In genomic region chr1:133421061-133421460, GRCm38 (mm10) we compare ENCODE assay signal across 12 mouse cellular contexts. TPM values are rescaled to one million over a fixed set of nuclear protein-coding genes. Genes with fewer than 3 reads are reported as not detected.
A peak's percentile ranks its signal among the peaks of the same experiment; 100 is the strongest.
DNase-seq lines count a peak whose midpoint lies in the region; ATAC-seq lines count a peak whose summit lies in the region.
"Had no signal": no experiment of that assay in that cellular context is flagged by ENCODE, and none has a peak within 500 bp of the region (broad histone marks: within the 10 kb centered on the region; RNA-seq: fewer than 3 reads in every experiment).

No protein-coding gene starts in this region.

- H3K9ac ChIP-seq in kidney, embryonic 15.5 days, result no peak overlapping the region
- peak overlapping the region; percentile 41 for H3K9ac ChIP-seq in midbrain, embryonic 12.5 days (replicated peaks)
- H3K9ac ChIP-seq: liver, embryonic 14.5 days had no signal

- peak overlapping the region; percentile 92; the same call in 1 of the 2 replicates for H3K4me3 ChIP-seq in kidney, embryonic 15.5 days (replicated peaks)
- peak overlapping the region; percentile 84; the same call in 1 of the 2 replicates for H3K4me3 ChIP-seq in embryonic facial prominence, embryonic 10.5 days
- H3K4me3 ChIP-seq in midbrain, embryonic 12.5 days, result peak overlapping the region; percentile 91

- peaks cover 69% of the 10 kb centered on the region for H3K4me1 ChIP-seq in kidney, embryonic 15.5 days
- peaks cover 65% of the 10 kb centered on the region for H3K4me1 ChIP-seq in embryonic facial prominence, embryonic 10.5 days
- H3K4me1 ChIP-seq in midbrain, embryonic 12.5 days, result peaks cover 59% of the 10 kb centered on the region

- no peak for ATAC-seq in kidney, embryonic 15.5 days (replicated peaks; ENCODE audit: low FRiP score)
- no peak for ATAC-seq in midbrain, embryonic 12.5 days (ENCODE audit: low FRiP score, low read depth)

- H3K9me3 ChIP-seq in kidney, embryonic 15.5 days (replicated peaks), result no peaks in the 10 kb centered on the region
- H3K9me3 ChIP-seq in embryonic facial prominence, embryonic 10.5 days, result no peaks in the 10 kb centered on the region
- no peaks in the 10 kb centered on the region for H3K9me3 ChIP-seq in midbrain, embryonic 12.5 days

- WGBS in kidney, embryonic 15.5 days, result 41% methylated on average over 2 of the region's 2 CpGs
- 39% methylated on average over 2 of the region's 2 CpGs for WGBS in embryonic facial prominence, embryonic 10.5 days
- WGBS in midbrain, embryonic 12.5 days, result 36% methylated on average over 2 of the region's 2 CpGs

- peak; percentile 90 for DNase-seq in heart, adult 11 months
- no peak for DNase-seq in heart, postnatal 4 days
- no peak for DNase-seq in kidney, adult 11 months
- no peak for DNase-seq in embryonic facial prominence, embryonic 10.5 days (ENCODE audit: low spot score)
- no peak for DNase-seq in right cerebral cortex, postnatal 4 days
- no peak for DNase-seq in right cerebral cortex, postnatal 36 days (ENCODE audit: low spot score in 2 of 2)
- DNase-seq: B cell, adult 2 months; cerebellum, postnatal 36 days had no signal

- no peaks in the 10 kb centered on the region for H3K36me3 ChIP-seq in kidney, embryonic 15.5 days
- no peaks in the 10 kb centered on the region for H3K36me3 ChIP-seq in embryonic facial prominence, embryonic 10.5 days (replicated peaks)
- H3K36me3 ChIP-seq in midbrain, embryonic 12.5 days, result no peaks in the 10 kb centered on the region

- peak overlapping the region; percentile 94 for H3K4me2 ChIP-seq in kidney, embryonic 15.5 days
- H3K4me2 ChIP-seq in midbrain, embryonic 12.5 days (replicated peaks), result peak overlapping the region; percentile 88

- H3K27me3 ChIP-seq in kidney, embryonic 15.5 days, result no peaks in the 10 kb centered on the region
- H3K27me3 ChIP-seq in embryonic facial prominence, embryonic 10.5 days (replicated peaks; ENCODE audit: low read depth, poor library complexity, severe bottlenecking), result 0 out of 2 replicates have a peak, but pooled peaks cover 5% of the 10 kb centered on the region
- H3K27me3 ChIP-seq in midbrain, embryonic 12.5 days, result no peaks in the 10 kb centered on the region; the same call in none of the 2 replicates

- H3K27ac ChIP-seq in kidney, embryonic 15.5 days, result peak overlapping the region; percentile 23
- peak overlapping the region; percentile 26 for H3K27ac ChIP-seq in embryonic facial prominence, embryonic 10.5 days (replicated peaks)
- H3K27ac ChIP-seq in midbrain, embryonic 12.5 days (replicated peaks), result no peak overlapping the region
- H3K27ac ChIP-seq: liver, embryonic 14.5 days had no signal

RNA-seq across cellular contexts. Expression of gene Sox13, which starts 3.1 kb away (rescaled TPM):
- total RNA-seq in heart, postnatal 4 days (2021), result 10 to 100 TPM; 29.8 to 32.4 TPM
- 15.0 and 16.2 TPM in 2 replicates for polyA plus RNA-seq in kidney, embryonic 15.5 days (2015; fragmentation: Nextera tagmentation; extraction: Ambion mirVana)
- 12.1 and 18.1 TPM in 2 replicates for polyA plus RNA-seq in embryonic facial prominence, embryonic 10.5 days (2016; fragmentation: Nextera tagmentation; extraction: Ambion mirVana)
- 31.0 and 33.6 TPM in 2 replicates for polyA plus RNA-seq in midbrain, embryonic 12.5 days (2016; fragmentation: Nextera tagmentation; extraction: Ambion mirVana)
- total RNA-seq: MEL had no signal

RNA-seq across cellular contexts. Expression of gene Etnk2, which starts 57.7 kb away (rescaled TPM):
- under 1 TPM; 0.83 to 0.93 TPM for total RNA-seq in heart, postnatal 4 days (2021)
- polyA plus RNA-seq in kidney, embryonic 15.5 days (2015; fragmentation: Nextera tagmentation; extraction: Ambion mirVana), result 3.3 and 4.0 TPM in 2 replicates
- polyA plus RNA-seq in embryonic facial prominence, embryonic 10.5 days (2016; fragmentation: Nextera tagmentation; extraction: Ambion mirVana), result 2.6 and 3.3 TPM in 2 replicates
- polyA plus RNA-seq in midbrain, embryonic 12.5 days (2016; fragmentation: Nextera tagmentation; extraction: Ambion mirVana), result 3.8 and 3.9 TPM in 2 replicates
